Mouse (Mus musculus) bone marrow macrophage, adult 2 months (primary cell): ENCODE results near the gene Gm49339.

Experiments
- CTCF ChIP-seq: IDR thresholded peaks from 2 replicates; pipeline ENCODE4 v1.5.1; 2012; ENCODE audit warnings: low read depth, mild to moderate bottlenecking, low read length, moderate library complexity
- POLR2A ChIP-seq: IDR thresholded peaks from 2 replicates; pipeline ENCODE4 v1.6.1; 2012; ENCODE audit warnings: mild to moderate bottlenecking, low read depth, low read length, borderline replicate concordance

GRCm38 (mm10) chr10:51521453-51521852, 41.0 kb downstream of the Gm49339 start:
- TF ChIP-seq CTCF = no peak
- no peak for TF ChIP-seq POLR2A
